Mouse (Mus musculus): ENCODE measurements around the gene Rplp1.

Gene Rplp1

GRCm38 (mm10) chr9:61911300-61912128 is 2.8 kb downstream of the Rplp1 start:
- DNase-seq (ENCODE audit: low spot score): no peak

- DNase-seq (ENCODE audit: low spot score): no peak
Measured at GRCm38 (mm10) chr9:61910526-61911256, 3.7 kb downstream of the Rplp1 start.

- no peak for DNase-seq (ENCODE audit: low spot score)
Measured at GRCm38 (mm10) chr9:61909633-61910032, 4.7 kb downstream of the Rplp1 start.

- DNase-seq (ENCODE audit: low spot score): no peak
Measured at GRCm38 (mm10) chr9:61908832-61909407, 5.4 kb downstream of the Rplp1 start.

- no peak for DNase-seq (ENCODE audit: low spot score)
Measured at GRCm38 (mm10) chr9:61908341-61908740, 6.0 kb downstream of the Rplp1 start.

- DNase-seq (ENCODE audit: low spot score): no peak
Measured at GRCm38 (mm10) chr9:61907621-61908295, 6.6 kb downstream of the Rplp1 start.

GRCm38 (mm10) chr9:61906912-61907311 is 7.4 kb downstream of the Rplp1 start:
- DNase-seq (ENCODE audit: low spot score): peak; percentile 54

GRCm38 (mm10) chr9:61905576-61905975 is 8.8 kb downstream of the Rplp1 start:
- DNase-seq (ENCODE audit: low spot score): no peak

GRCm38 (mm10) chr9:61904201-61904600 is 10.1 kb downstream of the Rplp1 start:
- DNase-seq (ENCODE audit: low spot score): no peak

- no peak for DNase-seq (ENCODE audit: low spot score)
Measured at GRCm38 (mm10) chr9:61902445-61902844, 11.9 kb downstream of the Rplp1 start.

- no peak for DNase-seq (ENCODE audit: low spot score)
Measured at GRCm38 (mm10) chr9:61901574-61901973, 12.8 kb downstream of the Rplp1 start.

- DNase-seq (ENCODE audit: low spot score): peak; percentile 81
Measured at GRCm38 (mm10) chr9:61899804-61900203, 14.5 kb downstream of the Rplp1 start.

GRCm38 (mm10) chr9:61898401-61898800 is 15.9 kb downstream of the Rplp1 start:
- peak; percentile 86 for DNase-seq (ENCODE audit: low spot score)

GRCm38 (mm10) chr9:61895014-61895413 is 19.3 kb downstream of the Rplp1 start:
- peak; percentile 32 for DNase-seq (ENCODE audit: low spot score)

GRCm38 (mm10) chr9:61889855-61890254 is 24.5 kb downstream of the Rplp1 start:
- DNase-seq (ENCODE audit: low spot score): no peak

GRCm38 (mm10) chr9:61887661-61888379 is 26.5 kb downstream of the Rplp1 start:
- no peak for DNase-seq (ENCODE audit: low spot score)

- no peak for DNase-seq (ENCODE audit: low spot score)
Measured at GRCm38 (mm10) chr9:61885964-61886363, 28.4 kb downstream of the Rplp1 start.

GRCm38 (mm10) chr9:61884936-61885335 is 29.4 kb downstream of the Rplp1 start:
- DNase-seq (ENCODE audit: low spot score): no peak

- no peak for DNase-seq (ENCODE audit: low spot score)
Measured at GRCm38 (mm10) chr9:61884375-61884774, 30.0 kb downstream of the Rplp1 start.

- no peak for DNase-seq (ENCODE audit: low spot score)
Measured at GRCm38 (mm10) chr9:61882179-61882578, 32.2 kb downstream of the Rplp1 start.

GRCm38 (mm10) chr9:61878889-61879288 is 35.5 kb downstream of the Rplp1 start:
- peak; percentile 55 for DNase-seq (ENCODE audit: low spot score)

Data from urinary bladder, postnatal 25 days (tissue).